Mouse (Mus musculus): ENCODE data around the gene Gm20388.

DNA sequence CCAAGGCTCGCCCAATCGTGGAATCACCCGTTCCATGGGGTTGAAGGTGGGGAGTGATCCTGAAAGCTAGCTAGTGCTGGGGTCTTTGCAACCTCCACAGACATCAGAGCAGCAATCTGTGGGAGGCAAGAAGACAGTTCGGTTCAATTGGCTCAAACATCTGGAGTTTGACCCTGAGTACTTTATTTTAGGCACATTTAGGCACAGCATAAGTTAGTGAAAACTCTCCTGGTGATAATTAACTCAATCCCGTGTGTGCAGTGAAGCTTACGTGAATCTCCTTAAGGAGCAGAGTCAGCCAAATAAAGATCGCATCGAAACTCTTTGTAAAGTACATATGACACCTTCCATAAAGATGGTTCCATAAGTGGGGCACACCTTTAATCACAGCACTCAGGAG is 28.7 kb upstream of the Gm20388 start:
- TF ChIP-seq POLR2A (IDR thresholded peaks at IDR 0.05; ENCODE audit: low read depth, low read length) (no peak), CTCF (conservative IDR thresholded peaks at IDR 0.05; ENCODE audit: insufficient read depth, insufficient read length, low read depth, low read length) (no peak)

Measured in kidney, adult 2 months (tissue).